Mouse (Mus musculus) limb, embryonic 10.5 days (tissue): ENCODE measurements around the gene Vmn1r117. TPM values are rescaled to one million over a fixed set of nuclear protein-coding genes. Genes with fewer than 3 reads are reported as not detected.
"Not testable (repeated sequence)": the region's sequence is repeated elsewhere in the genome, so short reads cannot be mapped to it uniquely, and the experiment has no call there.

ENCODE experiments used
- DNase-seq: peaks from one replicate; pipeline ENCODE4 v3.0.0-alpha.2; 2017; ENCODE audit warnings: low spot score
- H3K27ac ChIP-seq: fragments of 300-500 bp; sonication (generic); 2 replicates; pipeline ENCODE4 v1.5.1; 2016; ENCODE audit warnings: mild to moderate bottlenecking
- H3K27me3 ChIP-seq: fragments of 300-500 bp; sonication (generic); 2 replicates; pipeline ENCODE4 v1.6.1; 2016; ENCODE audit warnings: low read depth, mild to moderate bottlenecking; ENCODE audit not compliant: poor library complexity, severe bottlenecking
- H3K36me3 ChIP-seq: fragments of 300-500 bp; sonication (generic); 2 replicates; pipeline ENCODE4 v1.6.1; 2016; ENCODE audit warnings: mild to moderate bottlenecking, moderate library complexity
- H3K4me1 ChIP-seq: fragments of 300-500 bp; sonication (generic); 2 replicates; pipeline ENCODE4 v1.6.1; 2016
- H3K4me3 ChIP-seq: fragments of 300-500 bp; sonication (generic); 2 replicates; pipeline ENCODE4 v1.5.1; 2016; ENCODE audit warnings: mild to moderate bottlenecking, moderate library complexity
- H3K9me3 ChIP-seq: fragments of 300-500 bp; sonication (generic); replicated peaks from 2 replicates; pipeline ENCODE4 v1.6.1; 2016; ENCODE audit warnings: mild to moderate bottlenecking
- WGBS: fragments of 180-500 bp; shearing (Covaris S2); methylation state at CpG from one replicate; pipeline ENCODE4 v1.1.7; 2016; 5-methylcytosine and 5-hydroxymethylcytosine counted together
- polyA plus RNA-seq: library from polyadenylated mRNA; unstranded; fragments of >200 nt; fragmentation: Nextera tagmentation; extraction: Ambion mirVana; gene quantifications from 2 replicates; pipeline ENCODE4 v1.2.1, GENCODE M21; 2016

Gene Vmn1r117
- polyA plus RNA-seq, result not detected in 2 replicates

- H3K27ac ChIP-seq, H3K27me3 ChIP-seq, H3K9me3 ChIP-seq, H3K4me1 ChIP-seq, DNase-seq, H3K36me3 ChIP-seq, H3K4me3 ChIP-seq: not testable (repeated sequence)
- WGBS, result no CpG with 5 or more reads among the region's 2 CpGs
Observed at GRCm38 (mm10) chr7:20884021-20884420, at the start of gene Vmn1r117. Vmn1r117 (minus strand) TSS chr7:20884121.

DNA sequence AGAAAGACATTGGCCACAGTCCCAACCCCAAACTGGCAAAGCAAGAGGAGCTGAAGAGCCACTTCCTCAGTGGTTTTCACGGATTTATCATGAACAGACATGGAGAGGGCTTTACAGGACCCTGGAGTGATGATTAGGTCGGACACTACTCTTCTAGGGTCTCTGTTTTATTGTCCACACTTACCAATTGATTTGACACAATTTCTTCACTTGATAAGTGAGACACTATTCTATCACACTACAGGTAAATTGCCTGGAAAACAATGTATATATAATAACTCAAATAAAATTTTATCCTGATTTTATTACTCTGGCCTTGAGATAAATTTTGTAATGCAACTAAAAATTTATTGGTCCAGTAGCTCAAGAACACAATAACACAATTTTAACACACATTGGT is 28.3 kb upstream of the Vmn1r117 start, which contains the start of gene Vmn1r118:
Gene Vmn1r118, minus strand, starts transcription at position 101 of the 400 bp plus-strand sequence.
- not testable (repeated sequence) for DNase-seq, H3K4me1 ChIP-seq, H3K4me3 ChIP-seq, H3K27ac ChIP-seq, H3K27me3 ChIP-seq, H3K9me3 ChIP-seq, H3K36me3 ChIP-seq
- no CpG with 5 or more reads among the region's 2 CpGs for WGBS

DNA sequence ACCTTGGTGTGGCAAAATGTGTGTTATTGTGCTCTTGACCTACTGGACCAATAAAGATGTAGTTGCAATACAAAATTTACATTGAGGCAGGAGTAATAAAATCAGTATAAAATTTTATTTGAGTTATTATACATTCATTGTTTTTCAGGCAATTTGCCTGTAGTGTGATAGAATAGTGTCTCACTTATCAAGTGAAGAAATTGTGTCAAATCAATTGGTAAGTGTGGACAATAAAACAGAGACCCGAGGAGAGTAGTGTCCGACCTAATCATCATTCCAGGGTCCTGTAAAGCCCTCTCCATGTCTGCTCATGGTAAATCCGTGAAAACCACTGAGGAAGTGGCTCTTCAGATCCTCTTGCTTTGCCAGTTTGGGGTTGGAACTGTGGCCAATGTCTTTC is 12.0 kb downstream of the Vmn1r117 start, which contains the start of gene Vmn1r116:
Gene Vmn1r116, plus strand, starts transcription at position 301 of the 400 bp plus-strand sequence.
- H3K4me1 ChIP-seq, H3K4me3 ChIP-seq, H3K36me3 ChIP-seq, H3K27ac ChIP-seq, H3K27me3 ChIP-seq, DNase-seq, H3K9me3 ChIP-seq: not testable (repeated sequence)
- WGBS, result 72% methylated on average over 3 of the region's 3 CpGs

GRCm38 (mm10) chr7:20844885-20845284 is 39.0 kb downstream of the Vmn1r117 start, which contains the start of gene Vmn1r115:
Vmn1r115 (minus strand) TSS chr7:20844985.
- 100% methylated on average over 1 of the region's 3 CpGs for WGBS

More at GRCm38 (mm10) chr7:20844885-20845284, 39.0 kb downstream of the Vmn1r117 start, which contains the start of gene Vmn1r115:
- not testable (repeated sequence) for H3K27ac ChIP-seq, H3K36me3 ChIP-seq, H3K9me3 ChIP-seq, H3K4me1 ChIP-seq, DNase-seq, H3K4me3 ChIP-seq, H3K27me3 ChIP-seq

Other genes with a start within 250 kb of the Vmn1r117 start
- not detected in 2 replicates for gene Vmn1r107, start 215.2 kb downstream of the Vmn1r117 start, polyA plus RNA-seq
- gene Vmn1r111, start 180.9 kb downstream of the Vmn1r117 start, polyA plus RNA-seq, result not detected in 2 replicates
- gene Gm10668, start 153.5 kb downstream of the Vmn1r117 start, polyA plus RNA-seq, result not detected in 2 replicates
- not detected in 2 replicates for gene Vmn1r112, start 112.9 kb downstream of the Vmn1r117 start, polyA plus RNA-seq
- not detected in 2 replicates for gene Vmn1r113, start 96.8 kb downstream of the Vmn1r117 start, polyA plus RNA-seq
- gene Vmn1r114, start 71.9 kb downstream of the Vmn1r117 start, polyA plus RNA-seq, result not detected in 2 replicates
- not detected in 2 replicates for gene Vmn1r115, start 39.1 kb downstream of the Vmn1r117 start, polyA plus RNA-seq
- not detected in 2 replicates for gene Vmn1r116, start 11.9 kb downstream of the Vmn1r117 start, polyA plus RNA-seq
- gene Vmn1r118, start 28.2 kb upstream of the Vmn1r117 start, polyA plus RNA-seq, result not detected in 2 replicates
- gene Vmn1r119, start 128.3 kb upstream of the Vmn1r117 start, polyA plus RNA-seq, result not detected in 2 replicates
- gene Vmn1r120, start 169.7 kb upstream of the Vmn1r117 start, polyA plus RNA-seq, result not detected in 2 replicates
- gene Vmn1r121, start 214.4 kb upstream of the Vmn1r117 start, polyA plus RNA-seq, result not detected in 2 replicates